ENCODE assay signal across 8 mouse cellular contexts in the genomic region with DNA sequence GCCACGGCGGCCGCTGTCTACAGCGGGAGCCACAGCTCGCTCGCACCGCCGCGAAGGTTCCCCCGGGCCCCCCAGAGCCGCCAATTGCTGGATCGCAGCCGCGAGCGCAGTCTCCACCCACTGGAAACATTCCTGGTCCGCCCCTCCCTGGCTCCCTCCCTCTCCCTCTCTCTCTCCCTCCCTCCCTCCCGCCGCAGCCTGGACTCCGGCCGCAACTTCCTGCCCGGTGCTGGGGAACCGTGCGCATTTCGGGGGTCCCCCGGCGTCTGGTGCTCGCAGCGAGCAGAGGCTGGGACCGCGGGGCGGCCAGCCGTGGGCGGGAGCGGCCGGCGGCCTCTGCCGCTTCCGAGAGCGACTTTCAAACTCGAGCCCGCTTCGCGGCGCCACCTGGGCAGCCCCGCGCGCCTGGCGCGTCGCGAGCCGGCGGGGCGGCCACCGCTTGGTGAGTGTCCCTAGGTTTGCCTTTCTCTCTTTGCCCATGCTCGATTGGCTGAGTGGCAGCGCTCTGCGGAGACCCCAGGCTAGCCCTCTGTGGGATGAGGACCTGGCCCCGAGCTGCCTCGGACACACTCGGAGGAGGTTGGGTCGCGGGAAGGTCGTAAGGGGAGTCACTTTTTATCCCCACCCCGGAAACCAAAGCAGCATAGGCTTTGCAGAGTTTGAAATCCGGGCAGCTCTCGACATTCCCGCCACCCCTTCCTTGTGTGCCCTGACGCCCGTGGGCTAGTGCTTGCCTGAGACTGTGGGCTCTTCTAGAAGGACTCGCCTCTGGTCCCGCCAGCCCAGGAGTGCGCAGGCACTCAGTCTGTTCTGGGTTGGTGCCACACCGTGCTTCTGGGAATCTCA. TPM values are rescaled to one million over a fixed set of nuclear protein-coding genes. Genes with fewer than 3 reads are reported as not detected.
DNase-seq lines count a peak whose midpoint lies in the region; ATAC-seq and TF ChIP-seq lines count a peak whose summit lies in the region.

No protein-coding gene starts in this region.

- peak overlapping the region; percentile 22 for H3K9ac ChIP-seq in hindbrain, embryonic 15.5 days
- peak overlapping the region; percentile 77 for H3K9ac ChIP-seq in limb, embryonic 12.5 days (replicated peaks)
- peak overlapping the region; percentile 57 for H3K9ac ChIP-seq in midbrain, embryonic 12.5 days (replicated peaks)

- peaks cover 45% of the 10 kb centered on the region for H3K27me3 ChIP-seq in hindbrain, embryonic 15.5 days
- peaks cover 23% of the 10 kb centered on the region; the same call in 1 of the 2 replicates for H3K27me3 ChIP-seq in limb, embryonic 12.5 days
- H3K27me3 ChIP-seq in midbrain, embryonic 12.5 days, result peaks cover 83% of the 10 kb centered on the region
- H3K27me3 ChIP-seq in spleen, adult 2 months (ENCODE audit: control insufficient read depth, insufficient read depth, low read length), result peaks cover 2% of the 10 kb centered on the region; the same call in 1 of the 2 replicates

- intact Hi-C loops in gastrocnemius, adult 2 months (cut with DNase I), result loop anchor here (5.0 kb wide), 1 partner anchor 36 kb away; no protein-coding TSS in a partner anchor

- peak; percentile 71; the same call in 1 of the 2 replicates for ATAC-seq in hindbrain, embryonic 15.5 days (ENCODE audit: low FRiP score, low read depth)
- peak; percentile 67 for ATAC-seq in limb, embryonic 12.5 days (ENCODE audit: insufficient number of reproducible peaks, insufficient read depth, low FRiP score, low TSS enrichment, low read depth)
- peak; percentile 83 for ATAC-seq in midbrain, embryonic 12.5 days (ENCODE audit: low FRiP score, low read depth)
- no peak for ATAC-seq in megakaryocyte-erythroid progenitor cell, adult 5-6 weeks (replicated peaks; ENCODE audit: low FRiP score, low TSS enrichment, poor library complexity, severe bottlenecking)

- 0 out of 2 replicates have a peak, but pooled peaks have one; percentile 2 for TF ChIP-seq POLR2A in spleen, adult 2 months (IDR thresholded peaks at IDR 0.05; ENCODE audit: low read depth, low read length)

- peak; percentile 92 for DNase-seq in Muller cell, postnatal 12 days (ENCODE audit: inconsistent ontology term)
- peak; percentile 75 to 81 for DNase-seq in cerebellum, adult 18-20 months
- DNase-seq in gastrocnemius, adult 2 months, result peak; percentile 86
- peak in 1 of 2 experiments; percentile 57 for DNase-seq in spleen, adult 2 months (ENCODE audit: low read depth in 1 of 2, low spot score in 2 of 2)

- H3K4me1 ChIP-seq in hindbrain, embryonic 15.5 days (replicated peaks), result peaks cover 20% of the 10 kb centered on the region
- peaks cover 39% of the 10 kb centered on the region for H3K4me1 ChIP-seq in limb, embryonic 12.5 days (replicated peaks)
- peaks cover 19% of the 10 kb centered on the region for H3K4me1 ChIP-seq in midbrain, embryonic 12.5 days
- peaks cover 31% of the 10 kb centered on the region; the same call in 1 of the 2 replicates for H3K4me1 ChIP-seq in spleen, adult 2 months (ENCODE audit: control insufficient read depth, insufficient read depth, insufficient read length)

- peak overlapping the region; percentile 93 for H3K27ac ChIP-seq in gastrocnemius, adult 2 months
- H3K27ac ChIP-seq in hindbrain, embryonic 15.5 days (replicated peaks), result no peak overlapping the region
- H3K27ac ChIP-seq in limb, embryonic 12.5 days, result peak overlapping the region; percentile 79; the same call in 1 of the 2 replicates
- no peak overlapping the region for H3K27ac ChIP-seq in midbrain, embryonic 12.5 days (replicated peaks)
- peak overlapping the region; percentile 79 for H3K27ac ChIP-seq in spleen, adult 2 months (ENCODE audit: insufficient read depth, low read length)

- H3K4me3 ChIP-seq in gastrocnemius, adult 2 months, result peak overlapping the region; percentile 95
- H3K4me3 ChIP-seq in hindbrain, embryonic 15.5 days, result peak overlapping the region; percentile 52
- peak overlapping the region; percentile 76 for H3K4me3 ChIP-seq in limb, embryonic 12.5 days (replicated peaks)
- H3K4me3 ChIP-seq in midbrain, embryonic 12.5 days, result peak overlapping the region; percentile 65
- H3K4me3 ChIP-seq in spleen, adult 2 months (ENCODE audit: extremely low read depth, insufficient read depth, insufficient read length), result peak overlapping the region; percentile 81

- H3K4me2 ChIP-seq in hindbrain, embryonic 15.5 days, result peak overlapping the region; percentile 88
- peak overlapping the region; percentile 94 for H3K4me2 ChIP-seq in limb, embryonic 12.5 days
- peak overlapping the region; percentile 95 for H3K4me2 ChIP-seq in midbrain, embryonic 12.5 days (replicated peaks)

- no peaks in the 10 kb centered on the region for H3K9me3 ChIP-seq in hindbrain, embryonic 15.5 days
- no peaks in the 10 kb centered on the region for H3K9me3 ChIP-seq in limb, embryonic 12.5 days
- no peaks in the 10 kb centered on the region for H3K9me3 ChIP-seq in midbrain, embryonic 12.5 days

- TF ChIP-seq CTCF in gastrocnemius, adult 2 months (IDR thresholded peaks at IDR 0.05), result no peak; the same call in 1 of the 2 replicates
- TF ChIP-seq CTCF in spleen, adult 2 months (IDR thresholded peaks at IDR 0.05; ENCODE audit: extremely low read depth, insufficient read depth, insufficient read length, insufficient replicate concordance), result no peak

- H3K36me3 ChIP-seq in hindbrain, embryonic 15.5 days, result no peaks in the 10 kb centered on the region
- no peaks in the 10 kb centered on the region for H3K36me3 ChIP-seq in limb, embryonic 12.5 days
- no peaks in the 10 kb centered on the region for H3K36me3 ChIP-seq in midbrain, embryonic 12.5 days
- H3K36me3 ChIP-seq in spleen, adult 2 months (ENCODE audit: control insufficient read depth, insufficient read depth, low read length), result no peaks in the 10 kb centered on the region

- under 1% methylated on average over 67 of the region's 74 CpGs for WGBS in hindbrain, embryonic 15.5 days
- WGBS in limb, embryonic 12.5 days, result under 1% methylated on average over 72 of the region's 74 CpGs
- WGBS in midbrain, embryonic 12.5 days, result under 1% methylated on average over 69 of the region's 74 CpGs
- under 1% methylated on average over 70 of the region's 74 CpGs for WGBS in spleen, adult 2 months

RNA-seq across cellular contexts. Expression of gene Plekhg3, which starts 2.9 kb away (rescaled TPM):
- total RNA-seq in gastrocnemius, adult 2 months (2021), result 1 to 10 TPM; 5.3 to 6.1 TPM
- polyA plus RNA-seq in hindbrain, embryonic 15.5 days (2015; fragmentation: Nextera tagmentation; extraction: Ambion mirVana), result 2.1 and 2.3 TPM in 2 replicates
- 6.2 and 7.4 TPM in 2 replicates for polyA plus RNA-seq in limb, embryonic 12.5 days (2016; fragmentation: Nextera tagmentation; extraction: Ambion mirVana)
- 1.3 and 1.8 TPM in 2 replicates for polyA plus RNA-seq in midbrain, embryonic 12.5 days (2016; fragmentation: Nextera tagmentation; extraction: Ambion mirVana)
- 15.3 and 17.3 TPM in 2 replicates for polyA plus RNA-seq in spleen, adult 2 months (2012; rRNA removed)
- 2.4 and 3.9 TPM in 2 replicates for total RNA-seq in megakaryocyte-erythroid progenitor cell, adult 5-6 weeks (2014; fragmentation: Nextera tagmentation)
- 0.38 and 0.42 TPM in 2 replicates for total RNA-seq in megakaryocyte-erythroid progenitor cell, adult 5-6 weeks (2017)

Comparison
In these comparisons a context has a peak if more than half of its experiments do, and no peak if none do; other contexts are left out.
1. H3K27ac ChIP-seq: peak in gastrocnemius, adult 2 months (single experiment), limb, embryonic 12.5 days (single experiment) and spleen, adult 2 months (single experiment); none in hindbrain, embryonic 15.5 days (single experiment) and midbrain, embryonic 12.5 days (single experiment).
2. H3K9ac ChIP-seq: peak in every context shown above with its lines; median percentile 77 in limb, embryonic 12.5 days; 57 in midbrain, embryonic 12.5 days; 22 in hindbrain, embryonic 15.5 days.
3. Peak in every context shown above with its lines, with median percentiles within 50 percentile points of each other: H3K4me3 ChIP-seq and H3K4me2 ChIP-seq.